Mouse (Mus musculus) forebrain, embryonic 10.5 days (tissue): Measurements from ENCODE around the gene Gm10134. TPM values are rescaled to one million over a fixed set of nuclear protein-coding genes. Genes with fewer than 3 reads are reported as not detected.

ENCODE experiments used
- DNase-seq: peaks from one replicate; pipeline ENCODE4 v3.0.0-alpha.2; 2017; ENCODE audit warnings: low spot score; ENCODE audit errors: extremely low spot score
- H3K27ac ChIP-seq: fragments of 300-500 bp; sonication (generic); 2 replicates; pipeline ENCODE4 v1.5.1; 2016; ENCODE audit warnings: mild to moderate bottlenecking
- H3K27me3 ChIP-seq: fragments of 300-500 bp; sonication (generic); 2 replicates; pipeline ENCODE4 v1.6.1; 2016; ENCODE audit warnings: mild to moderate bottlenecking; ENCODE audit not compliant: poor library complexity, severe bottlenecking
- H3K36me3 ChIP-seq: fragments of 300-500 bp; sonication (generic); replicated peaks from 2 replicates; pipeline ENCODE4 v1.6.1; 2016; ENCODE audit warnings: mild to moderate bottlenecking, moderate library complexity
- H3K4me1 ChIP-seq: fragments of 300-500 bp; sonication (generic); 2 replicates; pipeline ENCODE4 v1.6.1; 2016
- H3K4me3 ChIP-seq: fragments of 300-500 bp; sonication (generic); 2 replicates; pipeline ENCODE4 v1.5.1; 2016; ENCODE audit warnings: mild to moderate bottlenecking, moderate library complexity
- H3K9me3 ChIP-seq: fragments of 300-500 bp; sonication (generic); 2 replicates; pipeline ENCODE4 v1.6.1; 2016; ENCODE audit warnings: mild to moderate bottlenecking, moderate library complexity
- WGBS: fragments of 180-500 bp; shearing (Covaris S2); methylation state at CpG from one replicate; pipeline ENCODE4 v1.1.7; 2016; 5-methylcytosine and 5-hydroxymethylcytosine counted together
- polyA plus RNA-seq: library from polyadenylated mRNA; unstranded; fragments of >200 nt; fragmentation: Nextera tagmentation; extraction: Ambion mirVana; gene quantifications from 2 replicates; pipeline ENCODE4 v1.2.1, GENCODE M21; 2016

Gene Gm10134
- polyA plus RNA-seq, 1 experiment from 2014 or later, result not detected

GRCm38 (mm10) chr2:28552301-28552700 lies 46.4 kb downstream of the Gm10134 start:
- peaks cover 5% of the 10 kb centered on the region; the same call in 1 of the 2 replicates for H3K4me1 ChIP-seq
- 99% methylated on average over 5 of the region's 5 CpGs for WGBS
- H3K4me3 ChIP-seq, result no peak overlapping the region
- peaks cover 71% of the 10 kb centered on the region for H3K36me3 ChIP-seq
- no peak overlapping the region for H3K27ac ChIP-seq
- DNase-seq, result no peak
- H3K9me3 ChIP-seq, result no peaks in the 10 kb centered on the region
- no peaks in the 10 kb centered on the region for H3K27me3 ChIP-seq

Other genes with a start within 250 kb of the Gm10134 start
- gene Ppp1r26, start 59.3 kb upstream of the Gm10134 start, polyA plus RNA-seq, result 5.8 and 6.1 TPM in 2 replicates
- gene 1700007K13Rik, start 39.8 kb upstream of the Gm10134 start, polyA plus RNA-seq, result 2.0 and 2.4 TPM in 2 replicates
- 68.1 and 70.3 TPM in 2 replicates for gene Mrps2, start 38.0 kb upstream of the Gm10134 start, polyA plus RNA-seq
- not detected in 2 replicates for gene Gbgt1, start 9.2 kb upstream of the Gm10134 start, polyA plus RNA-seq
- 22.5 and 23.2 TPM in 2 replicates for gene Ralgds, start 7.0 kb downstream of the Gm10134 start, polyA plus RNA-seq
- 0.07 TPM in 1 of 2 replicates, not detected in the other for gene Cel, start 57.3 kb downstream of the Gm10134 start, polyA plus RNA-seq
- gene Gtf3c5, start 77.7 kb downstream of the Gm10134 start, polyA plus RNA-seq, result 60.1 and 62.6 TPM in 2 replicates
- 4.7 and 5.4 TPM in 2 replicates for gene Gfi1b, start 115.9 kb downstream of the Gm10134 start, polyA plus RNA-seq
- gene Tsc1, start 135.1 kb downstream of the Gm10134 start, polyA plus RNA-seq, result 22.9 and 26.5 TPM in 2 replicates
- gene Spaca9, start 193.6 kb downstream of the Gm10134 start, polyA plus RNA-seq, result 2.7 and 3.3 TPM in 2 replicates
- 0.68 and 0.69 TPM in 2 replicates for gene Ak8, start 194.1 kb downstream of the Gm10134 start, polyA plus RNA-seq